Mouse (Mus musculus): ENCODE results near the gene Kdm5a.

DNA sequence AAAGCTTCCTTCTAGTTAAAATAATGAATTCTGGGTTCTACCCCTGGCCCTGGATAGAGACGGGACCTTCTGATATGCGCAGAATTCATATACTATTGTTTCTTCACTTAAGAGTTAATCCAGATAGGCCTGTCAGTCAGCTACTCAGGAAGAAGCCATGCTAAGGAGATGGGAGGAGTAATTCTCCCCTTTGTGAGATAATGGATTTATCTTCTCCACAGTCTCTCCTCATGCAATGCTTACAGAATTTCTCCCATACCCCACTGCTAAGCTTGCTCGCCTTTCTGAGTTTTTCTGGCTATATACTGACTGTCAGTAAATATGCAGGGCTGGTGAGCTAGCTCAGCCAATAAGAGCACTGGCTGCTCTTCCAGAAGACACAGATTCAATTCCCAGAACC lies 86.3 kb downstream of the Kdm5a start:
- TF ChIP-seq FLI1 (IDR thresholded peaks at IDR 0.05; ENCODE audit: low read length) = no peak
- no peak for TF ChIP-seq GATA1 (IDR thresholded peaks at IDR 0.05; ENCODE audit: borderline replicate concordance, low read length)

Data from megakaryocyte, embryonic 14.5 days (primary cell).